Mouse (Mus musculus) intestine, embryonic 14.5 days (tissue): ENCODE measurements around the gene Limk2. TPM values are rescaled to one million over a fixed set of nuclear protein-coding genes. Genes with fewer than 3 reads are reported as not detected.

Experiments used
- ATAC-seq: fragments of 200-750 bp; cut with Nextera tagmentation; replicated peaks from 2 replicates; pipeline ENCODE4 v1.8.0; 2017; ENCODE audit warnings: low read depth, moderate number of reproducible peaks, moderate TSS enrichment, moderate library complexity; ENCODE audit not compliant: low FRiP score, low TSS enrichment
- DNase-seq: peaks from one replicate; pipeline ENCODE4 v3.0.0-alpha.2; 2018; ENCODE audit warnings: low spot score
- H3K27ac ChIP-seq: fragments of 300-500 bp; sonication (generic); 2 replicates; pipeline ENCODE4 v1.5.1; 2014; ENCODE audit warnings: low read depth, mild to moderate bottlenecking, control low read depth
- H3K27me3 ChIP-seq: fragments of 300-500 bp; sonication (generic); replicated peaks from 2 replicates; pipeline ENCODE4 v1.6.1; 2014; ENCODE audit warnings: low read length, control low read depth; ENCODE audit not compliant: control insufficient read depth, insufficient read depth
- H3K36me3 ChIP-seq: fragments of 300-500 bp; sonication (generic); 2 replicates; pipeline ENCODE4 v1.6.1; 2014; ENCODE audit warnings: low read length, control low read depth; ENCODE audit not compliant: control insufficient read depth, insufficient read depth
- H3K4me1 ChIP-seq: fragments of 300-500 bp; sonication (generic); replicated peaks from 2 replicates; pipeline ENCODE4 v1.6.1; 2014; ENCODE audit warnings: low read length, control low read depth, mixed read lengths; ENCODE audit not compliant: control insufficient read depth, insufficient read depth
- H3K4me2 ChIP-seq: fragments of 300-500 bp; sonication (generic); 2 replicates; pipeline ENCODE4 v1.6.1; 2014; ENCODE audit warnings: low read length
- H3K4me3 ChIP-seq: fragments of 300-500 bp; sonication (generic); 2 replicates; pipeline ENCODE4 v1.5.1; 2014; ENCODE audit warnings: low read depth, low read length, control low read depth, mixed read lengths
- H3K9ac ChIP-seq: fragments of 300-500 bp; sonication (generic); 2 replicates; pipeline ENCODE4 v1.6.1; 2014; ENCODE audit warnings: mild to moderate bottlenecking, low read length
- H3K9me3 ChIP-seq: fragments of 300-500 bp; sonication (generic); 2 replicates; pipeline ENCODE4 v1.6.1; 2016; ENCODE audit warnings: low read length, control low read depth; ENCODE audit not compliant: control insufficient read depth
- WGBS: fragments of 180-500 bp; shearing (Covaris S2); extraction: QIAGEN DNeasy Blood & Tissue Kit; methylation state at CpG from one replicate; pipeline ENCODE4 v1.1.7; 2014; 5-methylcytosine and 5-hydroxymethylcytosine counted together
- polyA plus RNA-seq: library from polyadenylated mRNA; unstranded; fragments of >200 nt; fragmentation: Nextera tagmentation; extraction: Ambion mirVana; gene quantifications from 2 replicates; pipeline ENCODE4 v1.2.1, GENCODE M21; 2014

Limk2 gene
- 62.8 and 67.3 TPM in 2 replicates for polyA plus RNA-seq

GRCm38 (mm10) chr11:3408997-3409732 lies at the start of gene Limk2:
TSS of gene Limk2 (minus strand) at chr11:3409189.
- Histone ChIP-seq H3K4me3 (peak within 1 kb of the TSS; percentile 81), H3K27me3 (no peaks in the 10 kb centered on the region), H3K27ac (peak within 1 kb of the TSS; percentile 74), H3K4me2 (peak within 1 kb of the TSS; percentile 87), H3K36me3 (peaks cover under 1% of the 10 kb centered on the region; the same call in 1 of the 2 replicates), H3K4me1 (peaks cover 10% of the 10 kb centered on the region; the same call in 1 of the 2 replicates), H3K9me3 (no peaks in the 10 kb centered on the region), H3K9ac (peak within 1 kb of the TSS; percentile 81)
- DNase-seq (peak; percentile 97), ATAC-seq (peak; percentile 97)
- WGBS = 4% methylated on average over 45 of the region's 45 CpGs

- peaks cover under 1% of the 10 kb centered on the region; the same call in 1 of the 2 replicates for H3K4me1 ChIP-seq
- H3K4me2 ChIP-seq = peak overlapping the region; percentile 18; the same call in 1 of the 2 replicates
- ATAC-seq (0 out of 2 replicates have a peak, but pooled peaks have one; percentile 53), DNase-seq (peak; percentile 55)
- H3K4me3 ChIP-seq = no peak overlapping the region
- H3K27ac ChIP-seq = no peak overlapping the region
- WGBS = 74% methylated on average over 13 of the region's 13 CpGs
- H3K9ac ChIP-seq = no peak overlapping the region
- no peaks in the 10 kb centered on the region for H3K27me3 ChIP-seq
- H3K9me3 ChIP-seq = no peaks in the 10 kb centered on the region
- H3K36me3 ChIP-seq = peaks cover 16% of the 10 kb centered on the region
Observed at GRCm38 (mm10) chr11:3458428-3459104, 49.6 kb upstream of the Limk2 start.

- Histone ChIP-seq H3K9ac (no peak overlapping the region), H3K27ac (no peak overlapping the region), H3K4me2 (no peak overlapping the region), H3K9me3 (no peaks in the 10 kb centered on the region), H3K4me3 (no peak overlapping the region), H3K36me3 (peaks cover 16% of the 10 kb centered on the region), H3K27me3 (no peaks in the 10 kb centered on the region), H3K4me1 (peaks cover 6% of the 10 kb centered on the region)
- DNase-seq (peak; percentile 86), ATAC-seq (no peak)
- 30% methylated on average over 1 of the region's 1 CpGs for whole genome bisulfite sequencing
Observed at GRCm38 (mm10) chr11:3456354-3456753, 47.4 kb upstream of the Limk2 start.

- no peak overlapping the region for H3K4me3 ChIP-seq
- H3K27ac ChIP-seq = no peak overlapping the region
- no peaks in the 10 kb centered on the region for H3K27me3 ChIP-seq
- peaks cover 12% of the 10 kb centered on the region for H3K4me1 ChIP-seq
- peaks cover 16% of the 10 kb centered on the region for H3K36me3 ChIP-seq
- no peak for ATAC-seq
- H3K4me2 ChIP-seq = no peak overlapping the region
- 90% methylated on average over 3 of the region's 3 CpGs for WGBS
- no peak for DNase-seq
- H3K9me3 ChIP-seq = no peaks in the 10 kb centered on the region
- no peak overlapping the region for H3K9ac ChIP-seq
Observed at GRCm38 (mm10) chr11:3454506-3454905, 45.5 kb upstream of the Limk2 start.

GRCm38 (mm10) chr11:3453467-3453866 lies 44.5 kb upstream of the Limk2 start:
- Histone ChIP-seq H3K9ac (no peak overlapping the region), H3K4me3 (peak overlapping the region; percentile 94), H3K9me3 (no peaks in the 10 kb centered on the region), H3K4me2 (peak overlapping the region; percentile 92), H3K36me3 (peaks cover 16% of the 10 kb centered on the region), H3K27ac (no peak overlapping the region), H3K27me3 (no peaks in the 10 kb centered on the region), H3K4me1 (peaks cover 12% of the 10 kb centered on the region)
- DNase-seq (no peak), ATAC-seq (no peak)
- 74% methylated on average over 6 of the region's 6 CpGs for WGBS

- Histone ChIP-seq H3K9me3 (no peaks in the 10 kb centered on the region), H3K36me3 (peaks cover 16% of the 10 kb centered on the region), H3K4me2 (peak overlapping the region; percentile 92), H3K9ac (peak overlapping the region; percentile 84), H3K4me1 (peaks cover 12% of the 10 kb centered on the region), H3K27me3 (no peaks in the 10 kb centered on the region), H3K27ac (peak overlapping the region; percentile 76), H3K4me3 (peak overlapping the region; percentile 94)
- ATAC-seq (peak; percentile 40; the same call in 1 of the 2 replicates), DNase-seq (peak; percentile 61)
- 1% methylated on average over 9 of the region's 9 CpGs for WGBS
Observed at GRCm38 (mm10) chr11:3452769-3453168, 43.8 kb upstream of the Limk2 start.

GRCm38 (mm10) chr11:3452167-3452639 lies 43.2 kb upstream of the Limk2 start, which contains the start of gene Rnf185:
TSS of gene Rnf185 (minus strand) at chr11:3452363.
- Histone ChIP-seq H3K27me3 (no peaks in the 10 kb centered on the region), H3K36me3 (peaks cover 16% of the 10 kb centered on the region), H3K27ac (peak within 1 kb of the TSS; percentile 76), H3K4me1 (peaks cover 12% of the 10 kb centered on the region), H3K9me3 (no peaks in the 10 kb centered on the region), H3K4me2 (peak within 1 kb of the TSS; percentile 92), H3K9ac (peak within 1 kb of the TSS; percentile 84), H3K4me3 (peak within 1 kb of the TSS; percentile 94)
- under 1% methylated on average over 45 of the region's 45 CpGs for WGBS
- peak; percentile 97 for ATAC-seq
- DNase-seq = peak; percentile 92

- under 1% methylated on average over 20 of the region's 20 CpGs for WGBS
- ATAC-seq = peak; percentile 20
- DNase-seq = no peak
Observed at GRCm38 (mm10) chr11:3451701-3452163, 42.7 kb upstream of the Limk2 start.

More at GRCm38 (mm10) chr11:3451701-3452163, 42.7 kb upstream of the Limk2 start:
- Histone ChIP-seq H3K9me3 (no peaks in the 10 kb centered on the region), H3K4me1 (peaks cover 12% of the 10 kb centered on the region), H3K36me3 (peaks cover 16% of the 10 kb centered on the region), H3K27ac (peak overlapping the region; percentile 76), H3K4me3 (peak overlapping the region; percentile 94), H3K27me3 (no peaks in the 10 kb centered on the region), H3K4me2 (peak overlapping the region; percentile 92), H3K9ac (peak overlapping the region; percentile 84)
